Mouse (Mus musculus): ENCODE results near the gene Rad51b. TPM values are rescaled to one million over a fixed set of nuclear protein-coding genes. Genes with fewer than 3 reads are reported as not detected.
A peak's percentile ranks its signal among the peaks of the same experiment; 100 is the strongest.

Rad51b gene
- polyA plus RNA-seq, 1 experiment from 2014 or later: 6.3 TPM

- no peak overlapping the region for H3K9ac ChIP-seq (ENCODE audit: low read length)
- H3K36me3 ChIP-seq (ENCODE audit: control insufficient read depth, insufficient read depth, low read length): no peaks in the 10 kb centered on the region
- H3K27me3 ChIP-seq (ENCODE audit: control insufficient read depth, insufficient read depth, low read length): no peaks in the 10 kb centered on the region
- no peaks in the 10 kb centered on the region for H3K9me3 ChIP-seq (ENCODE audit: control insufficient read depth, low read length)
- DNase-seq (ENCODE audit: low spot score) (no peak), ATAC-seq (ENCODE audit: insufficient number of reproducible peaks, low FRiP score, low TSS enrichment, low read depth) (no peak)
- WGBS: 88% methylated on average over 2 of the region's 2 CpGs
- peaks cover 3% of the 10 kb centered on the region; the same call in 1 of the 2 replicates for H3K4me1 ChIP-seq (ENCODE audit: control insufficient read depth, insufficient read depth, low read length)
- no peak overlapping the region for H3K4me3 ChIP-seq (ENCODE audit: low read depth, low read length)
- H3K4me2 ChIP-seq (ENCODE audit: low read depth, severe bottlenecking): no peak overlapping the region
- no peak overlapping the region for H3K27ac ChIP-seq (replicated peaks; ENCODE audit: low read depth, low read length)
Observed at GRCm38 (mm10) chr12:79493481-79493880, 196.4 kb downstream of the Rad51b start.

- Histone ChIP-seq H3K4me2 (ENCODE audit: low read depth, severe bottlenecking) (no peak overlapping the region), H3K4me1 (ENCODE audit: control insufficient read depth, insufficient read depth, low read length) (no peaks in the 10 kb centered on the region), H3K27me3 (ENCODE audit: control insufficient read depth, insufficient read depth, low read length) (no peaks in the 10 kb centered on the region), H3K9me3 (ENCODE audit: control insufficient read depth, low read length) (no peaks in the 10 kb centered on the region), H3K27ac (replicated peaks; ENCODE audit: low read depth, low read length) (no peak overlapping the region), H3K9ac (ENCODE audit: low read length) (no peak overlapping the region), H3K36me3 (ENCODE audit: control insufficient read depth, insufficient read depth, low read length) (no peaks in the 10 kb centered on the region), H3K4me3 (ENCODE audit: low read depth, low read length) (no peak overlapping the region)
- no peak for ATAC-seq (ENCODE audit: insufficient number of reproducible peaks, low FRiP score, low TSS enrichment, low read depth)
- no peak for DNase-seq (ENCODE audit: low spot score)
- 90% methylated on average over 1 of the region's 1 CpGs for WGBS
Observed at GRCm38 (mm10) chr12:79498326-79498725, 201.2 kb downstream of the Rad51b start.

GRCm38 (mm10) chr12:79499809-79500208 is 202.7 kb downstream of the Rad51b start:
- DNase-seq (ENCODE audit: low spot score) (no peak), ATAC-seq (ENCODE audit: insufficient number of reproducible peaks, low FRiP score, low TSS enrichment, low read depth) (no peak)
- Histone ChIP-seq H3K27ac (replicated peaks; ENCODE audit: low read depth, low read length) (no peak overlapping the region), H3K9me3 (ENCODE audit: control insufficient read depth, low read length) (no peaks in the 10 kb centered on the region), H3K36me3 (ENCODE audit: control insufficient read depth, insufficient read depth, low read length) (no peaks in the 10 kb centered on the region), H3K4me1 (ENCODE audit: control insufficient read depth, insufficient read depth, low read length) (no peaks in the 10 kb centered on the region), H3K4me2 (ENCODE audit: low read depth, severe bottlenecking) (no peak overlapping the region), H3K4me3 (ENCODE audit: low read depth, low read length) (no peak overlapping the region), H3K27me3 (ENCODE audit: control insufficient read depth, insufficient read depth, low read length) (no peaks in the 10 kb centered on the region), H3K9ac (ENCODE audit: low read length) (no peak overlapping the region)
- WGBS: 92% methylated on average over 5 of the region's 5 CpGs

- Histone ChIP-seq H3K27me3 (ENCODE audit: control insufficient read depth, insufficient read depth, low read length) (no peaks in the 10 kb centered on the region), H3K4me1 (ENCODE audit: control insufficient read depth, insufficient read depth, low read length) (peaks cover 6% of the 10 kb centered on the region), H3K9me3 (ENCODE audit: control insufficient read depth, low read length) (no peaks in the 10 kb centered on the region), H3K4me3 (ENCODE audit: low read depth, low read length) (no peak overlapping the region), H3K4me2 (ENCODE audit: low read depth, severe bottlenecking) (no peak overlapping the region), H3K9ac (ENCODE audit: low read length) (no peak overlapping the region), H3K27ac (replicated peaks; ENCODE audit: low read depth, low read length) (no peak overlapping the region), H3K36me3 (ENCODE audit: control insufficient read depth, insufficient read depth, low read length) (no peaks in the 10 kb centered on the region)
- no peak for DNase-seq (ENCODE audit: low spot score)
- ATAC-seq (ENCODE audit: insufficient number of reproducible peaks, low FRiP score, low TSS enrichment, low read depth): no peak
- WGBS: 78% methylated on average over 3 of the region's 3 CpGs
Observed at GRCm38 (mm10) chr12:79501877-79502276, 204.8 kb downstream of the Rad51b start.

GRCm38 (mm10) chr12:79502862-79503581 is 205.9 kb downstream of the Rad51b start:
- Histone ChIP-seq H3K9ac (ENCODE audit: low read length) (no peak overlapping the region), H3K4me3 (ENCODE audit: low read depth, low read length) (no peak overlapping the region), H3K27ac (replicated peaks; ENCODE audit: low read depth, low read length) (no peak overlapping the region), H3K36me3 (ENCODE audit: control insufficient read depth, insufficient read depth, low read length) (no peaks in the 10 kb centered on the region), H3K4me2 (ENCODE audit: low read depth, severe bottlenecking) (no peak overlapping the region), H3K4me1 (ENCODE audit: control insufficient read depth, insufficient read depth, low read length) (peaks cover 8% of the 10 kb centered on the region), H3K9me3 (ENCODE audit: control insufficient read depth, low read length) (no peaks in the 10 kb centered on the region), H3K27me3 (ENCODE audit: control insufficient read depth, insufficient read depth, low read length) (no peaks in the 10 kb centered on the region)
- ATAC-seq (ENCODE audit: insufficient number of reproducible peaks, low FRiP score, low TSS enrichment, low read depth): no peak
- WGBS: 92% methylated on average over 11 of the region's 11 CpGs
- DNase-seq (ENCODE audit: low spot score): no peak

- Histone ChIP-seq H3K4me1 (ENCODE audit: control insufficient read depth, insufficient read depth, low read length) (peaks cover 11% of the 10 kb centered on the region), H3K27ac (replicated peaks; ENCODE audit: low read depth, low read length) (peak overlapping the region; percentile 38; the same call in 1 of the 2 replicates), H3K9me3 (ENCODE audit: control insufficient read depth, low read length) (no peaks in the 10 kb centered on the region), H3K27me3 (ENCODE audit: control insufficient read depth, insufficient read depth, low read length) (no peaks in the 10 kb centered on the region), H3K4me2 (ENCODE audit: low read depth, severe bottlenecking) (no peak overlapping the region), H3K9ac (ENCODE audit: low read length) (no peak overlapping the region), H3K4me3 (ENCODE audit: low read depth, low read length) (no peak overlapping the region), H3K36me3 (ENCODE audit: control insufficient read depth, insufficient read depth, low read length) (no peaks in the 10 kb centered on the region)
- DNase-seq (ENCODE audit: low spot score): no peak
- no peak for ATAC-seq (ENCODE audit: insufficient number of reproducible peaks, low FRiP score, low TSS enrichment, low read depth)
- WGBS: 83% methylated on average over 3 of the region's 3 CpGs
Observed at GRCm38 (mm10) chr12:79503582-79504515, 206.8 kb downstream of the Rad51b start.

GRCm38 (mm10) chr12:79504641-79505040 is 207.6 kb downstream of the Rad51b start:
- no peak overlapping the region for H3K4me3 ChIP-seq (ENCODE audit: low read depth, low read length)
- no peaks in the 10 kb centered on the region for H3K36me3 ChIP-seq (ENCODE audit: control insufficient read depth, insufficient read depth, low read length)
- H3K4me1 ChIP-seq (ENCODE audit: control insufficient read depth, insufficient read depth, low read length): peaks cover 11% of the 10 kb centered on the region
- H3K4me2 ChIP-seq (ENCODE audit: low read depth, severe bottlenecking): no peak overlapping the region
- 69% methylated on average over 1 of the region's 1 CpGs for WGBS
- H3K9ac ChIP-seq (ENCODE audit: low read length): no peak overlapping the region
- ATAC-seq (ENCODE audit: insufficient number of reproducible peaks, low FRiP score, low TSS enrichment, low read depth) (no peak), DNase-seq (ENCODE audit: low spot score) (no peak)
- H3K27me3 ChIP-seq (ENCODE audit: control insufficient read depth, insufficient read depth, low read length): no peaks in the 10 kb centered on the region
- no peaks in the 10 kb centered on the region for H3K9me3 ChIP-seq (ENCODE audit: control insufficient read depth, low read length)
- no peak overlapping the region for H3K27ac ChIP-seq (replicated peaks; ENCODE audit: low read depth, low read length)

- no peak overlapping the region for H3K4me3 ChIP-seq (ENCODE audit: low read depth, low read length)
- ATAC-seq (ENCODE audit: insufficient number of reproducible peaks, low FRiP score, low TSS enrichment, low read depth) (no peak), DNase-seq (ENCODE audit: low spot score) (no peak)
- H3K27ac ChIP-seq (replicated peaks; ENCODE audit: low read depth, low read length): peak overlapping the region; percentile 38
- H3K9me3 ChIP-seq (ENCODE audit: control insufficient read depth, low read length): no peaks in the 10 kb centered on the region
- no peak overlapping the region for H3K9ac ChIP-seq (ENCODE audit: low read length)
- no peak overlapping the region for H3K4me2 ChIP-seq (ENCODE audit: low read depth, severe bottlenecking)
- 63% methylated on average over 4 of the region's 4 CpGs for WGBS
- H3K27me3 ChIP-seq (ENCODE audit: control insufficient read depth, insufficient read depth, low read length): no peaks in the 10 kb centered on the region
- peaks cover 13% of the 10 kb centered on the region for H3K4me1 ChIP-seq (ENCODE audit: control insufficient read depth, insufficient read depth, low read length)
- no peaks in the 10 kb centered on the region for H3K36me3 ChIP-seq (ENCODE audit: control insufficient read depth, insufficient read depth, low read length)
Observed at GRCm38 (mm10) chr12:79506421-79506820, 209.3 kb downstream of the Rad51b start.
